Mouse (Mus musculus): Measurements from ENCODE around the gene Park7. TPM values are rescaled to one million over a fixed set of nuclear protein-coding genes. Genes with fewer than 3 reads are reported as not detected.
"Not testable (repeated sequence)": the region's sequence is repeated elsewhere in the genome, so short reads cannot be mapped to it uniquely, and the experiment has no call there.

Gene Park7
- total and polyA plus RNA-seq, 3 experiments, result 337 to 555 (median 495) TPM

- TF ChIP-seq MAZ (IDR thresholded peaks at IDR 0.05; ENCODE audit: low read depth, low read length) (no peak), TBP (conservative IDR thresholded peaks at IDR 0.05; ENCODE audit: low read depth, low read length) (no peak), JUN (IDR thresholded peaks at IDR 0.05; ENCODE audit: insufficient read depth, low read depth, low read length) (no peak), CTCF (conservative IDR thresholded peaks at IDR 0.05 in 1 of 2, IDR thresholded peaks at IDR 0.05 in 1 of 2; ENCODE audit: low read depth in 2 of 2, low read length in 2 of 2) (no peak), EP300 (IDR thresholded peaks at IDR 0.05; ENCODE audit: low read length) (no peak), USF2 (conservative IDR thresholded peaks at IDR 0.05; ENCODE audit: low read depth, low read length) (no peak), ZKSCAN1 (IDR thresholded peaks at IDR 0.05; ENCODE audit: borderline replicate concordance, low read depth, low read length) (no peak), CHD2 (IDR thresholded peaks at IDR 0.05; ENCODE audit: low read length) (no peak), SMC3 (IDR thresholded peaks at IDR 0.05; ENCODE audit: low read depth, low read length) (no peak), BHLHE40 (IDR thresholded peaks at IDR 0.05; ENCODE audit: low read depth, low read length) (no peak), KAT2A (IDR thresholded peaks at IDR 0.05; ENCODE audit: insufficient replicate concordance, low read length) (no peak)
- dilution Hi-C loops (cut with MboI; ENCODE audit: extremely low pct_ligation_motif_present, extremely low pct_unique_long_range_greater_than_20kb, low sequenced_read_pairs) (no loop called here), in situ Hi-C loops (cut with MboI; ENCODE audit: low pct_ligation_motif_present, low pct_unique_long_range_greater_than_20kb, low sequenced_read_pairs) (loop anchor here (10.0 kb wide), 1 partner anchor 215 kb away; no protein-coding TSS in a partner anchor)
- Histone ChIP-seq H3K79me2 (replicated peaks; ENCODE audit: control insufficient read depth, extremely low read depth, insufficient read depth, poor library complexity, severe bottlenecking) (no peaks in the 10 kb centered on the region), H3K27me3 (replicated peaks) (no peaks in the 10 kb centered on the region), H3K9ac (ENCODE audit: insufficient read depth, low read depth) (no peak overlapping the region), H3K9me3 (replicated peaks; ENCODE audit: low read length) (peaks cover 13% of the 10 kb centered on the region), H3K36me3 (replicated peaks in 1 of 2; ENCODE audit: control insufficient read depth in 1 of 2, insufficient read depth in 1 of 2, low read length in 1 of 2) (no peaks in the 10 kb centered on the region), H3K4me2 (ENCODE audit: insufficient read depth, low read depth, poor library complexity, severe bottlenecking) (no peak overlapping the region), H3K4me1 (ENCODE audit: control insufficient read depth in 1 of 2, insufficient read depth in 2 of 2) (peaks cover 0 to 5% of the 10 kb centered on the region in 2 experiments; a peak in 1 of 4 replicates), H3K27ac (ENCODE audit: insufficient read depth, low read depth) (no peak overlapping the region), H3K4me3 (replicated peaks in 1 of 3; ENCODE audit: low read depth in 2 of 3, low read length in 2 of 3, poor library complexity in 1 of 3) (no peak overlapping the region)
- DNase-seq (ENCODE audit: extremely low read depth), result no peak
Measured at GRCm38 (mm10) chr4:150879631-150880030, 34.6 kb downstream of the Park7 start.

- in situ Hi-C loops (cut with MboI; ENCODE audit: low pct_ligation_motif_present, low pct_unique_long_range_greater_than_20kb, low sequenced_read_pairs), result loop anchor here (10.0 kb wide), 1 partner anchor 211 kb away; no protein-coding TSS in a partner anchor
- Histone ChIP-seq H3K4me3 (replicated peaks in 1 of 3; ENCODE audit: low read depth in 2 of 3, low read length in 2 of 3, poor library complexity in 1 of 3) (no peak overlapping the region), H3K27me3 (replicated peaks) (no peaks in the 10 kb centered on the region), H3K9me3 (replicated peaks; ENCODE audit: low read length) (peaks cover 13% of the 10 kb centered on the region), H3K9ac (ENCODE audit: insufficient read depth, low read depth) (no peak overlapping the region), H3K4me2 (ENCODE audit: insufficient read depth, low read depth, poor library complexity, severe bottlenecking) (no peak overlapping the region), H3K79me2 (replicated peaks; ENCODE audit: control insufficient read depth, extremely low read depth, insufficient read depth, poor library complexity, severe bottlenecking) (no peaks in the 10 kb centered on the region), H3K4me1 (ENCODE audit: control insufficient read depth in 1 of 2, insufficient read depth in 2 of 2) (peaks cover 6 to 34% of the 10 kb centered on the region in 2 experiments), H3K36me3 (replicated peaks in 1 of 2; ENCODE audit: control insufficient read depth in 1 of 2, insufficient read depth in 1 of 2, low read length in 1 of 2) (no peaks in the 10 kb centered on the region), H3K27ac (ENCODE audit: insufficient read depth, low read depth) (no peak overlapping the region)
- DNase-seq (ENCODE audit: extremely low read depth), result no peak
- TF ChIP-seq POLR2AphosphoS2 (IDR thresholded peaks at IDR 0.05; ENCODE audit: low read depth, low read length), result no peak
- no peak for TF ChIP-seq BHLHE40 (IDR thresholded peaks at IDR 0.05; ENCODE audit: low read depth, low read length)
- TF ChIP-seq NRF1 (IDR thresholded peaks at IDR 0.05; ENCODE audit: low read depth, low read length), result no peak
- TF ChIP-seq SMC3 (IDR thresholded peaks at IDR 0.05; ENCODE audit: low read depth, low read length), result no peak
- dilution Hi-C loops (cut with MboI; ENCODE audit: extremely low pct_ligation_motif_present, extremely low pct_unique_long_range_greater_than_20kb, low sequenced_read_pairs), result no loop called here
Measured at GRCm38 (mm10) chr4:150875393-150875792, 38.8 kb downstream of the Park7 start.

- H3K27me3 ChIP-seq (replicated peaks), result not testable (repeated sequence)
Measured at GRCm38 (mm10) chr4:150874416-150874815, 39.8 kb downstream of the Park7 start.

More at GRCm38 (mm10) chr4:150874416-150874815, 39.8 kb downstream of the Park7 start:
- H3K79me2 ChIP-seq (replicated peaks; ENCODE audit: control insufficient read depth, extremely low read depth, insufficient read depth, poor library complexity, severe bottlenecking); DNase-seq (ENCODE audit: extremely low read depth); H3K4me3 ChIP-seq (replicated peaks in 1 of 3; ENCODE audit: low read depth in 2 of 3, low read length in 2 of 3, poor library complexity in 1 of 3); H3K36me3 ChIP-seq (replicated peaks in 1 of 2; ENCODE audit: control insufficient read depth in 1 of 2, insufficient read depth in 1 of 2, low read length in 1 of 2); H3K9ac ChIP-seq (ENCODE audit: insufficient read depth, low read depth); dilution Hi-C loops (cut with MboI; ENCODE audit: extremely low pct_ligation_motif_present, extremely low pct_unique_long_range_greater_than_20kb, low sequenced_read_pairs); H3K27ac ChIP-seq (ENCODE audit: insufficient read depth, low read depth); H3K9me3 ChIP-seq (replicated peaks; ENCODE audit: low read length); H3K4me2 ChIP-seq (ENCODE audit: insufficient read depth, low read depth, poor library complexity, severe bottlenecking): not testable (repeated sequence)
- H3K4me1 ChIP-seq (ENCODE audit: control insufficient read depth in 1 of 2, insufficient read depth in 2 of 2), result peaks cover 6 to 44% of the 10 kb centered on the region in 2 experiments
- in situ Hi-C loops (cut with MboI; ENCODE audit: low pct_ligation_motif_present, low pct_unique_long_range_greater_than_20kb, low sequenced_read_pairs), result loop anchor here (10.0 kb wide), 1 partner anchor 210 kb away; no protein-coding TSS in a partner anchor

Measured in CH12.LX (cell line).